Mouse (Mus musculus) CH12.LX (cell line): Measurements from ENCODE around the gene Dazap1.

Source experiments
- CTCF ChIP-seq, 2 experiments: IDR thresholded peaks in 1 of 2; conservative IDR thresholded peaks in 1 of 2; 2 replicates each; pipeline ENCODE4 v1.5.1; 2011 to 2012; ENCODE audit warnings: low read depth in 2 of 2, low read length in 2 of 2, improper control_type of control experiment in 1 of 2, inconsistent platforms in 1 of 2, mild to moderate bottlenecking in 1 of 2, moderate library complexity in 1 of 2
- E2F4 ChIP-seq: IDR thresholded peaks from 2 replicates; pipeline ENCODE4 v1.6.1; 2011; ENCODE audit warnings: low read depth, low read length, improper control_type of control experiment; ENCODE audit not compliant: insufficient replicate concordance
- EP300 ChIP-seq: IDR thresholded peaks from 2 replicates; pipeline ENCODE4 v1.6.1; 2011; ENCODE audit warnings: low read length, improper control_type of control experiment
- ETS1 ChIP-seq: conservative IDR thresholded peaks from 2 replicates; pipeline ENCODE4 v1.6.1; 2012; ENCODE audit warnings: low read depth, mild to moderate bottlenecking, inconsistent platforms, low read length, improper control_type of control experiment, moderate library complexity
- KAT2A ChIP-seq: IDR thresholded peaks from 2 replicates; pipeline ENCODE4 v1.6.1; 2012; ENCODE audit warnings: low read length, improper control_type of control experiment, inconsistent platforms; ENCODE audit not compliant: insufficient replicate concordance
- MAFK ChIP-seq: IDR thresholded peaks from 2 replicates; pipeline ENCODE4 v1.6.1; 2011; ENCODE audit warnings: low read length, improper control_type of control experiment; ENCODE audit not compliant: insufficient replicate concordance
- PAX5 ChIP-seq: IDR thresholded peaks from 2 replicates; pipeline ENCODE4 v1.6.1; 2012; ENCODE audit warnings: low read length, inconsistent platforms, mixed read lengths
- POLR2A ChIP-seq: IDR thresholded peaks from 2 replicates; pipeline ENCODE4 v1.6.1; 2011; ENCODE audit warnings: low read depth, mild to moderate bottlenecking, improper control_type of control experiment, low read length
- SIN3A ChIP-seq: IDR thresholded peaks from 2 replicates; pipeline ENCODE4 v1.6.1; 2012; ENCODE audit warnings: low read length, improper control_type of control experiment, inconsistent platforms
- UBTF ChIP-seq: IDR thresholded peaks from 2 replicates; pipeline ENCODE4 v1.6.1; 2012; ENCODE audit warnings: low read depth, mild to moderate bottlenecking, inconsistent platforms, low read length, improper control_type of control experiment, moderate library complexity
- USF1 ChIP-seq: IDR thresholded peaks from 2 replicates; pipeline ENCODE4 v1.6.1; 2014; ENCODE audit warnings: low read depth, mild to moderate bottlenecking, inconsistent platforms, low read length, improper control_type of control experiment
- ZMIZ1 ChIP-seq: IDR thresholded peaks from 2 replicates; pipeline ENCODE4 v1.6.1; 2012; ENCODE audit warnings: low read depth, mild to moderate bottlenecking, inconsistent platforms, low read length, improper control_type of control experiment
- ZNF384 ChIP-seq: IDR thresholded peaks from 2 replicates; pipeline ENCODE4 v1.6.1; 2012; ENCODE audit warnings: low read depth, low read length, improper control_type of control experiment, inconsistent platforms

DNA sequence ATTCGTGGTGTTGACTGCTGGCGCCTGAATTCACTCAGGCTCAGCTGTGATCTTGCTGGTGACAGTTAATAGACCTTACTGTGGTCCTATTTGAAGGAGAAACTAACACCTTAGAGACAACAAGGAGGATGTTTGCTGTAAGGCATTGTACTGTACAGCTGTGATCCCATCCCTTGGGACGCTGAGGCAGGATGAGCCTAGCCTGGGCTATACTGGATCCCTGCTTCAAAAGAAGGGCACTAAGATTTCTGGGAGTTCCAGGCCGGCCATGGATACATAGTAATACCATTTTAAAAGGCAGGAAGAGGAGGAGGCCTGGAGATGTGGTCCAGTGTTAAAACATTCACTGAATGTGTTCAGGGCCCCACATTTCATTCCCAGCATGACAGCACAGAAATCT is 10.7 kb upstream of the Dazap1 start:
- no peak for TF ChIP-seq MAFK
- no peak for TF ChIP-seq CTCF (conservative IDR thresholded peaks at IDR 0.05 in 1 of 2, IDR thresholded peaks at IDR 0.05 in 1 of 2; ENCODE audit: low read depth in 2 of 2, low read length in 2 of 2)
- TF ChIP-seq ZMIZ1 = no peak
- no peak for TF ChIP-seq POLR2A
- TF ChIP-seq KAT2A = no peak
- no peak for TF ChIP-seq PAX5
- TF ChIP-seq EP300 = no peak
- TF ChIP-seq UBTF = no peak
- no peak for TF ChIP-seq ZNF384
- TF ChIP-seq USF1 = no peak
- no peak for TF ChIP-seq SIN3A
- TF ChIP-seq ETS1 = no peak
- no peak for TF ChIP-seq E2F4
